Mouse (Mus musculus) cortical plate, adult 2 months (tissue): ENCODE measurements around the gene Peli2.

Experiments used
- CTCF ChIP-seq: fragments of 200-500 bp; IDR thresholded peaks from 2 replicates; pipeline ENCODE4 v1.5.1; 2011; ENCODE audit warnings: mild to moderate bottlenecking, control low read depth, low read length; ENCODE audit not compliant: insufficient read depth; ENCODE audit errors: extremely low read depth
- POLR2A ChIP-seq: fragments of 200-500 bp; IDR thresholded peaks from 2 replicates; pipeline ENCODE4 v1.6.1; 2011; ENCODE audit warnings: mild to moderate bottlenecking, low read length, control low read depth; ENCODE audit not compliant: insufficient read depth; ENCODE audit errors: extremely low read depth

DNA sequence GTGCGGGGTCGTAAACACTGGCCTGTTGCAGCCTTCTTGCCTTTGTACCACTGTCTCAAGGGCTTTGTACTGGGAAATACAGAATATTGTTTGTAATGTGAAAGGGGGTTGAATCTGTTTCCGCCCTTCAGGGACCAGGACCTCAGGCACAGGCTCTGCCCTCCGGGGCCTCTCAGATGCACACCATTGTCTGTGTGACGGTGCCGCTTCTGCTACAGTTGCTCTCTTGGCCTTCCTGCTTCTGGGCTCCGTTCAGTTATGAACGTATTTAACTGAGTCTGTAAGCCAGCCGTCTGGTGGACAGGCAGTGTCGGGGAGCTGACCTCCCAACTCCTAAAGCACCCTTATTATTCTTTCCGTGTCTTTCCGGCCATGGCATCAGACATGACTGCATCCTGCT is 50.6 kb downstream of the Peli2 start:
- TF ChIP-seq CTCF (no peak), POLR2A (no peak)
